Mouse (Mus musculus) heart, embryonic 10.5 days (tissue): ENCODE results near the gene Gm10842. TPM values are rescaled to one million over a fixed set of nuclear protein-coding genes. Genes with fewer than 3 reads are reported as not detected.
A peak's percentile ranks its signal among the peaks of the same experiment; 100 is the strongest.
"Not testable (repeated sequence)": the region's sequence is repeated elsewhere in the genome, so short reads cannot be mapped to it uniquely, and the experiment has no call there.

Experiments used
- DNase-seq: peaks from one replicate; pipeline ENCODE4 v3.0.0-alpha.2; 2017; ENCODE audit warnings: low spot score
- H3K27ac ChIP-seq: fragments of 300-500 bp; sonication (generic); 2 replicates; pipeline ENCODE4 v1.5.1; 2016; ENCODE audit warnings: mild to moderate bottlenecking
- H3K27me3 ChIP-seq: fragments of 300-500 bp; sonication (generic); 2 replicates; pipeline ENCODE4 v1.6.1; 2016; ENCODE audit warnings: mild to moderate bottlenecking; ENCODE audit not compliant: poor library complexity, insufficient read depth, severe bottlenecking
- H3K36me3 ChIP-seq: fragments of 300-500 bp; sonication (generic); 2 replicates; pipeline ENCODE4 v1.6.1; 2016; ENCODE audit warnings: mild to moderate bottlenecking, moderate library complexity
- H3K4me1 ChIP-seq: fragments of 300-500 bp; sonication (generic); 2 replicates; pipeline ENCODE4 v1.6.1; 2016; ENCODE audit warnings: mild to moderate bottlenecking
- H3K4me3 ChIP-seq: fragments of 300-500 bp; sonication (generic); 2 replicates; pipeline ENCODE4 v1.5.1; 2016; ENCODE audit warnings: mild to moderate bottlenecking, moderate library complexity
- H3K9me3 ChIP-seq: fragments of 300-500 bp; sonication (generic); 2 replicates; pipeline ENCODE4 v1.6.1; 2016; ENCODE audit warnings: mild to moderate bottlenecking, moderate library complexity
- WGBS: fragments of 180-500 bp; shearing (Covaris S2); methylation state at CpG from one replicate; pipeline ENCODE4 v1.1.7; 2016; 5-methylcytosine and 5-hydroxymethylcytosine counted together
- polyA plus RNA-seq: library from polyadenylated mRNA; unstranded; fragments of >200 nt; fragmentation: Nextera tagmentation; extraction: Ambion mirVana; gene quantifications from 2 replicates; pipeline ENCODE4 v1.2.1, GENCODE M21; 2016

Gene Gm10842
- polyA plus RNA-seq, result not detected in 2 replicates

GRCm38 (mm10) chr11:105146593-105146992, at the start of gene Gm10842:
Gm10842 (plus strand) TSS chr11:105146893.
- Histone ChIP-seq H3K4me1 (peaks cover 6% of the 10 kb centered on the region), H3K27ac (no peak within 1 kb of the TSS), H3K4me3 (no peak within 1 kb of the TSS), H3K9me3 (no peaks in the 10 kb centered on the region), H3K36me3 (no peaks in the 10 kb centered on the region), H3K27me3 (0 out of 2 replicates have a peak, but pooled peaks cover 8% of the 10 kb centered on the region)
- 67% methylated on average over 3 of the region's 3 CpGs for WGBS
- DNase-seq, result no peak

GRCm38 (mm10) chr11:105112448-105112847, 34.2 kb upstream of the Gm10842 start:
- not testable (repeated sequence) for H3K4me1 ChIP-seq, DNase-seq, H3K9me3 ChIP-seq, H3K4me3 ChIP-seq, H3K36me3 ChIP-seq, H3K27me3 ChIP-seq, H3K27ac ChIP-seq
- 67% methylated on average over 22 of the region's 22 CpGs for WGBS

- 81% methylated on average over 7 of the region's 7 CpGs for whole genome bisulfite sequencing
Measured at GRCm38 (mm10) chr11:105117814-105118213, 28.9 kb upstream of the Gm10842 start.

GRCm38 (mm10) chr11:105120551-105121061, 26.1 kb upstream of the Gm10842 start:
- 29% methylated on average over 4 of the region's 4 CpGs for WGBS
- H3K27ac ChIP-seq, result no peak overlapping the region
- H3K4me3 ChIP-seq, result no peak overlapping the region
- no peaks in the 10 kb centered on the region for H3K36me3 ChIP-seq
- no peaks in the 10 kb centered on the region for H3K9me3 ChIP-seq
- no peak for DNase-seq
- no peaks in the 10 kb centered on the region for H3K4me1 ChIP-seq
- no peaks in the 10 kb centered on the region for H3K27me3 ChIP-seq

More at GRCm38 (mm10) chr11:105117814-105118213, 28.9 kb upstream of the Gm10842 start:
- Histone ChIP-seq H3K9me3 (no peaks in the 10 kb centered on the region), H3K4me3 (no peak overlapping the region), H3K27ac (no peak overlapping the region), H3K27me3 (no peaks in the 10 kb centered on the region), H3K36me3 (no peaks in the 10 kb centered on the region), H3K4me1 (no peaks in the 10 kb centered on the region)
- no peak for DNase-seq

- H3K9me3 ChIP-seq, H3K27me3 ChIP-seq, DNase-seq, H3K27ac ChIP-seq, H3K4me3 ChIP-seq, H3K4me1 ChIP-seq, H3K36me3 ChIP-seq: not testable (repeated sequence)
- 73% methylated on average over 5 of the region's 5 CpGs for WGBS
Measured at GRCm38 (mm10) chr11:105121792-105122191, 24.9 kb upstream of the Gm10842 start.

- peaks cover 4% of the 10 kb centered on the region; the same call in 1 of the 2 replicates for H3K36me3 ChIP-seq
- no peak overlapping the region for H3K4me3 ChIP-seq
- no peak overlapping the region for H3K27ac ChIP-seq
- no peaks in the 10 kb centered on the region for H3K27me3 ChIP-seq
- DNase-seq, result no peak
- peaks cover 10% of the 10 kb centered on the region for H3K4me1 ChIP-seq
- 13% methylated on average over 9 of the region's 9 CpGs for WGBS
- H3K9me3 ChIP-seq, result no peaks in the 10 kb centered on the region
Measured at GRCm38 (mm10) chr11:105123986-105124385, 22.7 kb upstream of the Gm10842 start.

GRCm38 (mm10) chr11:105125735-105126519, 20.8 kb upstream of the Gm10842 start, which contains the start of gene Mettl2:
Mettl2 (plus strand) TSS chr11:105126425.
- Histone ChIP-seq H3K4me1 (peaks cover 10% of the 10 kb centered on the region), H3K9me3 (no peaks in the 10 kb centered on the region), H3K27ac (peak within 1 kb of the TSS; percentile 87), H3K4me3 (peak within 1 kb of the TSS; percentile 89), H3K27me3 (no peaks in the 10 kb centered on the region), H3K36me3 (peaks cover 23% of the 10 kb centered on the region)
- 2% methylated on average over 29 of the region's 38 CpGs for WGBS
- DNase-seq, result peak; percentile 91

- Histone ChIP-seq H3K4me3 (peak overlapping the region; percentile 89), H3K4me1 (peaks cover 10% of the 10 kb centered on the region), H3K27ac (peak overlapping the region; percentile 87), H3K9me3 (no peaks in the 10 kb centered on the region), H3K27me3 (no peaks in the 10 kb centered on the region), H3K36me3 (peaks cover 29% of the 10 kb centered on the region)
- WGBS, result under 1% methylated on average over 49 of the region's 49 CpGs
- no peak for DNase-seq
Measured at GRCm38 (mm10) chr11:105126520-105127029, 20.1 kb upstream of the Gm10842 start.

- WGBS, result 90% methylated on average over 7 of the region's 7 CpGs
- H3K36me3 ChIP-seq, result peaks cover 98% of the 10 kb centered on the region
- H3K4me1 ChIP-seq, result no peaks in the 10 kb centered on the region
- H3K9me3 ChIP-seq, result no peaks in the 10 kb centered on the region
- DNase-seq, result no peak
- H3K27ac ChIP-seq, result no peak overlapping the region
- H3K4me3 ChIP-seq, result no peak overlapping the region
- no peaks in the 10 kb centered on the region for H3K27me3 ChIP-seq
Measured at GRCm38 (mm10) chr11:105135692-105136091, 11.0 kb upstream of the Gm10842 start.

- not testable (repeated sequence) for DNase-seq, H3K4me1 ChIP-seq, H3K27me3 ChIP-seq, H3K4me3 ChIP-seq, H3K9me3 ChIP-seq, H3K27ac ChIP-seq
- peaks cover 90% of the 10 kb centered on the region for H3K36me3 ChIP-seq
- WGBS, result 88% methylated on average over 2 of the region's 2 CpGs
Measured at GRCm38 (mm10) chr11:105137255-105137654, 9.4 kb upstream of the Gm10842 start.

- WGBS, result 88% methylated on average over 8 of the region's 8 CpGs
- H3K4me3 ChIP-seq, H3K27me3 ChIP-seq, H3K27ac ChIP-seq, H3K9me3 ChIP-seq, H3K4me1 ChIP-seq, DNase-seq: not testable (repeated sequence)
- peaks cover 57% of the 10 kb centered on the region for H3K36me3 ChIP-seq
Measured at GRCm38 (mm10) chr11:105140512-105140911, 6.2 kb upstream of the Gm10842 start.

GRCm38 (mm10) chr11:105141115-105141514, 5.6 kb upstream of the Gm10842 start:
- 91% methylated on average over 5 of the region's 5 CpGs for WGBS
- no peak for DNase-seq
- Histone ChIP-seq H3K27ac (no peak overlapping the region), H3K4me3 (no peak overlapping the region), H3K36me3 (peaks cover 51% of the 10 kb centered on the region), H3K27me3 (0 out of 2 replicates have a peak, but pooled peaks cover 6% of the 10 kb centered on the region), H3K9me3 (no peaks in the 10 kb centered on the region), H3K4me1 (no peaks in the 10 kb centered on the region)

GRCm38 (mm10) chr11:105143564-105143963, 3.1 kb upstream of the Gm10842 start:
- Histone ChIP-seq H3K27me3 (0 out of 2 replicates have a peak, but pooled peaks cover 8% of the 10 kb centered on the region), H3K36me3 (peaks cover 27% of the 10 kb centered on the region), H3K4me1 (no peaks in the 10 kb centered on the region), H3K9me3 (no peaks in the 10 kb centered on the region), H3K4me3 (no peak overlapping the region), H3K27ac (no peak overlapping the region)
- DNase-seq, result no peak
